Mouse (Mus musculus) stomach, embryonic 15.5 days (tissue): ENCODE results near the gene Arhgap23. TPM values are rescaled to one million over a fixed set of nuclear protein-coding genes. Genes with fewer than 3 reads are reported as not detected.

Source experiments
- ATAC-seq: fragments of 200-750 bp; cut with Nextera tagmentation; 2 replicates; pipeline ENCODE4 v1.8.0; 2017; ENCODE audit warnings: low read depth, moderate number of reproducible peaks, moderate TSS enrichment; ENCODE audit not compliant: insufficient read depth, low FRiP score
- H3K27ac ChIP-seq: fragments of 300-500 bp; sonication (generic); 2 replicates; pipeline ENCODE4 v1.5.1; 2015; ENCODE audit warnings: mild to moderate bottlenecking, inconsistent platforms
- H3K27me3 ChIP-seq: fragments of 300-500 bp; sonication (generic); replicated peaks from 2 replicates; pipeline ENCODE4 v1.6.1; 2015; ENCODE audit warnings: inconsistent platforms
- H3K36me3 ChIP-seq: fragments of 300-500 bp; sonication (generic); 2 replicates; pipeline ENCODE4 v1.6.1; 2015; ENCODE audit warnings: inconsistent platforms
- H3K4me1 ChIP-seq: fragments of 300-500 bp; sonication (generic); 2 replicates; pipeline ENCODE4 v1.6.1; 2015; ENCODE audit warnings: inconsistent platforms
- H3K4me2 ChIP-seq: fragments of 300-500 bp; sonication (generic); 2 replicates; pipeline ENCODE4 v1.6.1; 2015; ENCODE audit warnings: mild to moderate bottlenecking, inconsistent platforms
- H3K4me3 ChIP-seq: fragments of 300-500 bp; sonication (generic); replicated peaks from 2 replicates; pipeline ENCODE4 v1.5.1; 2015; ENCODE audit warnings: inconsistent platforms
- H3K9ac ChIP-seq: fragments of 300-500 bp; sonication (generic); 2 replicates; pipeline ENCODE4 v1.6.1; 2015; ENCODE audit warnings: inconsistent platforms
- H3K9me3 ChIP-seq: fragments of 300-500 bp; sonication (generic); 2 replicates; pipeline ENCODE4 v1.6.1; 2016; ENCODE audit warnings: inconsistent platforms
- WGBS: fragments of 180-500 bp; shearing (Covaris S2); methylation state at CpG from one replicate; pipeline ENCODE4 v1.1.7; 2015; 5-methylcytosine and 5-hydroxymethylcytosine counted together
- polyA plus RNA-seq: library from polyadenylated mRNA; unstranded; fragments of >200 nt; fragmentation: Nextera tagmentation; extraction: Ambion mirVana; gene quantifications from 2 replicates; pipeline ENCODE4 v1.2.1, GENCODE M21; 2015

Gene Arhgap23
- polyA plus RNA-seq, 1 experiment from 2014 or later: 6.2 TPM

DNA sequence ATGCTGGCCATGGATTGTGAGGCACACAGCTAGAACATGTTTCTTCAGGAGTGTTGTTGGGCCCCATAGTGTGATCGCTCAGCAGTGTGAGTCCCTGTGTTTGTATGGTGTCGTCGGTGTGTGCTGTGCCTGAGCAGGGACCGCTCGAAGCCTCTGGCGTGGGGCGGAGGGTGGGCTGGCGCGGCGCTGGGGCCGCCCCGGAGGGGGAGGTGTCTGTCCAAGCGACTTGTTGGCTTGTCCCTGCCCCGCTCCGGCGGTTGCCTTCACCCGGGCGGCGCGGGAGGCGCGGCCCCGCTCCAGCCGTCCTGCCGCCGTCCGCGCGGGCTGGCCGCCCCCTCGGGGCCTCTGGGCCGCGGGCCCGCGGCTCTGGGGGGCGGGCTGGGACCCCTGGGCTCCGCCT lies 24.6 kb downstream of the Arhgap23 start:
- Histone ChIP-seq H3K27me3 (no peaks in the 10 kb centered on the region), H3K9ac (peak overlapping the region; percentile 53), H3K27ac (peak overlapping the region; percentile 90), H3K36me3 (peaks cover 7% of the 10 kb centered on the region), H3K4me2 (peak overlapping the region; percentile 79), H3K4me3 (peak overlapping the region; percentile 59), H3K9me3 (no peaks in the 10 kb centered on the region), H3K4me1 (peaks cover 74% of the 10 kb centered on the region)
- ATAC-seq: peak; percentile 56; the same call in 1 of the 2 replicates
- 1% methylated on average over 26 of the region's 37 CpGs for WGBS

- Histone ChIP-seq H3K36me3 (peaks cover 12% of the 10 kb centered on the region), H3K27me3 (no peaks in the 10 kb centered on the region), H3K9ac (peak overlapping the region; percentile 53), H3K4me3 (peak overlapping the region; percentile 59), H3K4me2 (peak overlapping the region; percentile 79), H3K9me3 (no peaks in the 10 kb centered on the region), H3K4me1 (peaks cover 68% of the 10 kb centered on the region), H3K27ac (peak overlapping the region; percentile 90)
- 2% methylated on average over 34 of the region's 34 CpGs for WGBS
- no peak for ATAC-seq
Measured at GRCm38 (mm10) chr11:97440441-97440881, 25.1 kb downstream of the Arhgap23 start.

GRCm38 (mm10) chr11:97441036-97441657 lies 25.8 kb downstream of the Arhgap23 start:
- H3K9ac ChIP-seq: peak overlapping the region; percentile 53; the same call in 1 of the 2 replicates
- no peaks in the 10 kb centered on the region for H3K9me3 ChIP-seq
- peak overlapping the region; percentile 79 for H3K4me2 ChIP-seq
- WGBS: 34% methylated on average over 15 of the region's 15 CpGs
- H3K27ac ChIP-seq: peak overlapping the region; percentile 90
- peaks cover 66% of the 10 kb centered on the region for H3K4me1 ChIP-seq
- no peaks in the 10 kb centered on the region for H3K27me3 ChIP-seq
- ATAC-seq: no peak
- H3K4me3 ChIP-seq: peak overlapping the region; percentile 59
- peaks cover 12% of the 10 kb centered on the region for H3K36me3 ChIP-seq

- WGBS: 7% methylated on average over 3 of the region's 3 CpGs
- Histone ChIP-seq H3K9ac (no peak overlapping the region), H3K4me2 (peak overlapping the region; percentile 79), H3K4me3 (peak overlapping the region; percentile 59), H3K9me3 (no peaks in the 10 kb centered on the region), H3K36me3 (peaks cover 16% of the 10 kb centered on the region), H3K4me1 (peaks cover 66% of the 10 kb centered on the region), H3K27me3 (no peaks in the 10 kb centered on the region), H3K27ac (peak overlapping the region; percentile 90)
- ATAC-seq: no peak
Measured at GRCm38 (mm10) chr11:97441658-97442125, 26.4 kb downstream of the Arhgap23 start.

DNA sequence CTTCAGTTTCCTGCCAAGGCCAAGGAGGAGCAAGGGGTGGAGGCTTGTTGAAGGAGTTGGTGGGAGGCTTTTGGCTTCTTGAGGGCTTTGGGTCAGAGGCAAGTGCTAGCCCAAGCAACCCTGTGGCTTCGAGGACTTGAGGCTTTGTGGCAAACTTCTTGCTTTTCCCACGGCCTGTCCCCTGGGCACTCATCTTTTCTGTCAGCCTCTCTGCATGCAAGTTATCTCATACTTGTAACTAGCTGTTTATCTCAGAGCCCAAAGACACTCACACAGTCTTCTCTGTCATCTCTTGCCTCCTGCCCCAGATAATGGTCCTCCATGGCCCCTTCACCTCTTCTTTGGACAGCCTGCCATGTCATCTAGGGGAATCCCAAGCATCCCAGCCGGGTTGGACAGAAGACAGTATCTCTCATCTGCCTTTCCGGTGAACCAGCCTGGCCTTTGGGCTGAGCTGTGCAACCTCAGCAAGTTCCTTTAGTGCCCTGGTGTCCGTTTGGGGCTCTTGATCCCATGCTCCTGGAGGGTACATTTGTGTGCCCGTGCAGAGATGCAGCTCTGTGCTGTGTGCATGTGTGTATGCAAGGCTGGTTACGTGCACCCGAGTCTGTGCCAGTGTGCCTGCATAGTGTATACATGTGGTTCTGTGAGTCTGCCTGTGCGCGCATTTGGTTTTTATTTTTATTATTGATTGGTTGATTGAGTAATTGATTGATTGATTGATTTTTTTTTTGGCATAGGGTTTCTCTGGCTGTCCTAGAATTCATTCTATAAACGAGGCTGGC lies 27.8 kb downstream of the Arhgap23 start:
- WGBS: 80% methylated on average over 11 of the region's 11 CpGs
- Histone ChIP-seq H3K4me2 (peak overlapping the region; percentile 79), H3K4me1 (peaks cover 52% of the 10 kb centered on the region), H3K9me3 (no peaks in the 10 kb centered on the region), H3K36me3 (peaks cover 24% of the 10 kb centered on the region), H3K27ac (no peak overlapping the region; the same call in 1 of the 2 replicates), H3K27me3 (no peaks in the 10 kb centered on the region), H3K4me3 (no peak overlapping the region), H3K9ac (no peak overlapping the region)
- no peak for ATAC-seq

GRCm38 (mm10) chr11:97445596-97445995 lies 30.3 kb downstream of the Arhgap23 start:
- WGBS: 59% methylated on average over 6 of the region's 6 CpGs
- Histone ChIP-seq H3K4me1 (peaks cover 52% of the 10 kb centered on the region), H3K36me3 (peaks cover 32% of the 10 kb centered on the region)

DNA sequence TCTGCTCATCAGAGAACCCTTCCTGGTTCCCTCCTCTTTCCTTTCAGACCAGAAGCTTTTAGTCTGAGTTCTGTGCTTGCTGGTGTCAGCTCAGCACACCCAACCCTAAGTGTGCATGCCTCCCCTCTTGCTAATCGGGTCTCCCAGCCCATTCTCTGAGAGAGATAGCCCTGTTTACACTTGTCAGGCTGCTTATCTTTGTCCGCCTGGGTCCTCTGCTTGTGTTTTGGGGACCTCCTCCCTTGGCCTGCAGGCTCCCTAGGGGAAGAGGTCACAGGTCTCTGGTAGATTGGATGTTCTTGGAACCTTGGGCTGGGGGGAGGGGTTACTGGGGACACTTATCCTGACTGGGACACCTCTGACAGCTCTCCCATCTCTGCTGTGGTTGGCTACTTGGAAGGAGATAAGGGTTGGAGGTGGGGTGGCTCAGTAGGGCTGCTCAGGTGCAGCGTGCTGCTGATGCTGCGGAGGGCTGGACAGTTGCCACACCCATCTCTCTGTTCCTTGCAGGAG lies 30.7 kb downstream of the Arhgap23 start:
- Histone ChIP-seq H3K27me3 (no peaks in the 10 kb centered on the region), H3K27ac (no peak overlapping the region), H3K9me3 (no peaks in the 10 kb centered on the region), H3K4me2 (no peak overlapping the region), H3K4me1 (peaks cover 52% of the 10 kb centered on the region), H3K9ac (no peak overlapping the region), H3K4me3 (no peak overlapping the region), H3K36me3 (peaks cover 32% of the 10 kb centered on the region)
- peak; percentile 64 for ATAC-seq
- WGBS: 55% methylated on average over 4 of the region's 4 CpGs

More at GRCm38 (mm10) chr11:97445596-97445995, 30.3 kb downstream of the Arhgap23 start:
- Histone ChIP-seq H3K27ac (no peak overlapping the region), H3K9ac (no peak overlapping the region), H3K4me2 (no peak overlapping the region), H3K9me3 (no peaks in the 10 kb centered on the region), H3K4me3 (no peak overlapping the region), H3K27me3 (no peaks in the 10 kb centered on the region)
- no peak for ATAC-seq

- Histone ChIP-seq H3K9me3 (no peaks in the 10 kb centered on the region), H3K4me2 (no peak overlapping the region), H3K9ac (no peak overlapping the region), H3K4me3 (no peak overlapping the region), H3K27me3 (no peaks in the 10 kb centered on the region), H3K36me3 (peaks cover 46% of the 10 kb centered on the region), H3K27ac (no peak overlapping the region), H3K4me1 (peaks cover 36% of the 10 kb centered on the region)
- no peak for ATAC-seq
- 76% methylated on average over 7 of the region's 7 CpGs for WGBS
Measured at GRCm38 (mm10) chr11:97447979-97448378, 32.6 kb downstream of the Arhgap23 start.

DNA sequence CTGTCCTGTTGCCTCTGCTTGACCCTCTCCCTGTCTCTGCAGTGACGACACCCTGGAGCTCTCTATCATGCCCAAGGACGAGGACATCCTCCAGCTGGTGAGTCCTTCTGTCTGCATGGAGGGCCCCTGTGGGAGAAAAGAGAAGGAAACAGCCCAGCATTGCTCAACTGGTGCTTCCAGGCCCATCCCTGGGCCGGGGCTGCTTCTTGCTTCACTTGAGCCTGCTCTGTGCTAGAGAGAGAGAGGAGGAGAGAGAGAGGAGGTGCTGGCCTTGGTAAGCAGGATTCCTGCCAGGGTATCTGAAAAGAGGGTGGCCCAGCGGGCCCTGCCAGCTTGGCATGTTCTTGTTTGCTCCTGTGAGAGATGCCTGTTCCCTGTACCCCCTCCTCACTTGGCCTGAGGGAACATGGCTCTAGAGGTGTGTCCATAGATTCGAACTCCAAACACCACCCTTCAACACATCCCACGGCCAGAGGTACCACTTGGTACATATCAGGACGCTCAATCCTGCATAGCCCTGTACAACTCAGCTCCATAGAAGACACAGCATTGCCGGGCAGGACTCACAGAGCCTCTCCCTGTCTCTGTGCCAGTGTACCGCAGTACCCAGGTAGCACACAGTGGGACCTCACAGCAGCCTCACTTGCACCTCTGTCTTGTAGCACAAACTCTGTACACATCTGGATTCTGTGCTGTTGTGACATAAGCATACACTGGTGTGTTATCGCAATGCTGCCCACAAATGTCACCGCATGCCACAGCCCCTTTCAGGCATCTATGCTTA lies 33.5 kb downstream of the Arhgap23 start:
- 81% methylated on average over 11 of the region's 11 CpGs for WGBS
- Histone ChIP-seq H3K27ac (peak overlapping the region; percentile 76; the same call in 1 of the 2 replicates), H3K4me1 (peaks cover 33% of the 10 kb centered on the region), H3K4me2 (no peak overlapping the region), H3K36me3 (peaks cover 51% of the 10 kb centered on the region), H3K9ac (no peak overlapping the region), H3K27me3 (no peaks in the 10 kb centered on the region), H3K4me3 (no peak overlapping the region), H3K9me3 (no peaks in the 10 kb centered on the region)
- ATAC-seq: no peak

DNA sequence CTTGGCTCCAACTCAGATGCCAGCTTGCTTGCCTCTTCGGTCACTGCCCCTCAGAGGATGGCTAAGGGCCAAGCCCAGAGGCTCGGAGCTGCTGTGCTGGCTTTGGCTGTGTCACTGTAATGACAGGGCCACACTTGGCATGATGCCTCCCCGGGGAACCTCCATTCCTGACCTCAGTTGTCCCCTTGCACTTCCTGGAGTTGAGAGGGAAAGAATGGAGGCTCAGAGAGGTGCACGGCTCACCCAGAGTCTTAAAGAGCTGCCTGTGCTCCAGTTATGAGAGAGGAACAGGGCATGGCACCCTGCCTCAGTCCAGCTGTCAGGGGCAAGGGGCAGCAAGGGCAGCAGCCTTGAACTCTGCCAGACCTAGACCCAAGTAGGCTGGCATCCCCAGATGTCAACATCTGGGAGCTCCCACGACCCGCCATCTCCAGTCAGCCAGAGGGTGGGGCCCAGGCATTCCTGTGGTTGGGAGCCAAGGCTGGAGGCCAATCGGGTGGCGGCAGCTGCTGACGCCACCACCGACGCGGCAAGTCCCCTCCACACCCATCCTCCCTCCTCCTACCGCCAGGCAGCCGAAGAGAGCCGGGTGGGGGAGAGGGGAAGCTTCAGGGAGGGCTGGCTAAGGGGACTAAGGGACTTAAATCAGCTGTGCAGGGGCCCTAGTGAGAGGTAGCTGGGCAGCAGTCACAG lies 34.4 kb downstream of the Arhgap23 start:
- peaks cover 33% of the 10 kb centered on the region for H3K4me1 ChIP-seq
- peak overlapping the region; percentile 76 for H3K27ac ChIP-seq
- WGBS: 15% methylated on average over 15 of the region's 15 CpGs
- no peak overlapping the region for H3K9ac ChIP-seq
- peak overlapping the region; percentile 43 for H3K4me3 ChIP-seq
- peak overlapping the region; percentile 62 for H3K4me2 ChIP-seq
- no peaks in the 10 kb centered on the region for H3K9me3 ChIP-seq
- ATAC-seq: peak; percentile 69
- no peaks in the 10 kb centered on the region for H3K27me3 ChIP-seq
- peaks cover 51% of the 10 kb centered on the region for H3K36me3 ChIP-seq
